Mouse (Mus musculus) intestine, embryonic 15.5 days (tissue): ENCODE measurements at regions not wholly inside any gene's neighbourhood (a gene's known extent, or its start where the extent isn't known, plus 50 kb on each side); places are given as distances from the start of the nearest gene placed in this dataset.

Experiments
- ATAC-seq: fragments of 200-750 bp; cut with Nextera tagmentation; 2 replicates; pipeline ENCODE4 v1.8.0; 2017; ENCODE audit warnings: moderate TSS enrichment, moderate library complexity
- H3K27ac ChIP-seq: fragments of 300-500 bp; sonication (generic); 2 replicates; pipeline ENCODE4 v1.5.1; 2015; ENCODE audit warnings: mild to moderate bottlenecking, inconsistent platforms
- H3K27me3 ChIP-seq: fragments of 300-500 bp; sonication (generic); replicated peaks from 2 replicates; pipeline ENCODE4 v1.6.1; 2015; ENCODE audit warnings: inconsistent platforms
- H3K36me3 ChIP-seq: fragments of 300-500 bp; sonication (generic); 2 replicates; pipeline ENCODE4 v1.6.1; 2015; ENCODE audit warnings: inconsistent platforms
- H3K4me1 ChIP-seq: fragments of 300-500 bp; sonication (generic); replicated peaks from 2 replicates; pipeline ENCODE4 v1.6.1; 2015; ENCODE audit warnings: inconsistent platforms
- H3K4me2 ChIP-seq: fragments of 300-500 bp; sonication (generic); replicated peaks from 2 replicates; pipeline ENCODE4 v1.6.1; 2015; ENCODE audit warnings: mild to moderate bottlenecking, inconsistent platforms
- H3K4me3 ChIP-seq: fragments of 300-500 bp; sonication (generic); replicated peaks from 2 replicates; pipeline ENCODE4 v1.5.1; 2015; ENCODE audit warnings: inconsistent platforms
- H3K9ac ChIP-seq: fragments of 300-500 bp; sonication (generic); 2 replicates; pipeline ENCODE4 v1.6.1; 2015; ENCODE audit warnings: inconsistent platforms
- H3K9me3 ChIP-seq: fragments of 300-500 bp; sonication (generic); 2 replicates; pipeline ENCODE4 v1.6.1; 2016; ENCODE audit warnings: inconsistent platforms
- WGBS: fragments of 180-500 bp; shearing (Covaris S2); methylation state at CpG from one replicate; pipeline ENCODE4 v1.1.7; 2015; 5-methylcytosine and 5-hydroxymethylcytosine counted together

- Histone ChIP-seq H3K4me3 (no peak overlapping the region), H3K9ac (no peak overlapping the region), H3K4me2 (no peak overlapping the region), H3K4me1 (0 out of 2 replicates have a peak, but pooled peaks cover 4% of the 10 kb centered on the region), H3K27ac (no peak overlapping the region), H3K27me3 (no peaks in the 10 kb centered on the region), H3K36me3 (no peaks in the 10 kb centered on the region), H3K9me3 (no peaks in the 10 kb centered on the region)
- no peak for ATAC-seq
- 55% methylated on average over 1 of the region's 1 CpGs for WGBS
These were observed 87.3 kb downstream of the Gm11077 start for GRCm38 (mm10) chr6:140816359-140816758.

DNA sequence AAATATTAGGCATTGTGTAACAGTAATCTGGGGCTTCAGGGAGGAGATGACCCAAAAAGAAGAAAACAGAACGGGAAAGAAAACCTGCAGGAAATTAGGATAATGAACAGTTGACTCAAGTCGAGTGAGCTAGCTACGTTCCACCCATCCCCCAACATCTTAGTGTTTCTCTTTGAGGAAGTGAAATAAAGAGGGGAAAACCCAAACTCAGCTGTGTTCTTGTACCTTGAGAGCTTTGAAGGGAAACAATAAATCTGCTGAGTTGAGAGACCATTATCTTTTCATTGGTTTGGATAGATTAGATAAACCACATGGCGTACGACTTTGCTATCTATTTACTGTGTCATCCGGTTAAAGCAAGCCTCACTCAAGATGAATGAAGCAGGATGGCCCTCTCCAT is 87.7 kb downstream of the Gm11077 start:
- Histone ChIP-seq H3K4me2 (no peak overlapping the region), H3K4me1 (0 out of 2 replicates have a peak, but pooled peaks cover 4% of the 10 kb centered on the region), H3K27ac (no peak overlapping the region), H3K27me3 (no peaks in the 10 kb centered on the region), H3K9me3 (no peaks in the 10 kb centered on the region), H3K9ac (no peak overlapping the region), H3K4me3 (no peak overlapping the region), H3K36me3 (no peaks in the 10 kb centered on the region)
- 14% methylated on average over 6 of the region's 6 CpGs for whole genome bisulfite sequencing
- ATAC-seq = no peak

GRCm38 (mm10) chr6:140819451-140819878 is 90.4 kb downstream of the Gm11077 start:
- Histone ChIP-seq H3K27me3 (no peaks in the 10 kb centered on the region), H3K9ac (no peak overlapping the region), H3K4me2 (no peak overlapping the region), H3K4me1 (0 out of 2 replicates have a peak, but pooled peaks cover 4% of the 10 kb centered on the region), H3K4me3 (no peak overlapping the region), H3K27ac (no peak overlapping the region), H3K9me3 (no peaks in the 10 kb centered on the region), H3K36me3 (no peaks in the 10 kb centered on the region)
- peak; percentile 31; the same call in 1 of the 2 replicates for ATAC-seq
- 55% methylated on average over 8 of the region's 8 CpGs for WGBS

DNA sequence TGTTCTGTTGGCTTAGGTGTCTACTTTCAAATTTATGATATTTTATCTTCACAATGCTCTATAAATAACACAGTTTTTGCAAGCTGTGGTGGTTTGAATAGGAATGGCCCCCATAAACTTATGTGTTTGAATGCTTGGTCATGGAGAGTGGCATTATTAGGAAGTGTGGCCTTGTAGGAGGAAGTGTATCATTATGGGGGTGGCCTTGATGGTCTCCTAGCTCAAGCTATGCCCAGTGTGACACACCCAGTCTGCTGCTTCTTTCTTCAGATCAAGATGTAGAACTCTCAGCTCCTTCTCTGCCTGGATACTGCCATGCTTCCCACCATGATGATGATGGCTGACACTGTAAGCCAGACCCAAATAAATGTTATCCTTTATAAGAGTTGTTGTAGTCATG is 97.4 kb downstream of the Gm11077 start:
- Histone ChIP-seq H3K9ac (no peak overlapping the region), H3K27ac (no peak overlapping the region), H3K4me3 (no peak overlapping the region), H3K4me2 (no peak overlapping the region), H3K36me3 (no peaks in the 10 kb centered on the region), H3K27me3 (no peaks in the 10 kb centered on the region), H3K4me1 (no peaks in the 10 kb centered on the region), H3K9me3 (no peaks in the 10 kb centered on the region)
- ATAC-seq = no peak

- Histone ChIP-seq H3K4me1 (no peaks in the 10 kb centered on the region), H3K4me3 (no peak overlapping the region), H3K36me3 (no peaks in the 10 kb centered on the region), H3K4me2 (no peak overlapping the region), H3K27ac (no peak overlapping the region), H3K9me3 (no peaks in the 10 kb centered on the region), H3K9ac (no peak overlapping the region), H3K27me3 (no peaks in the 10 kb centered on the region)
- ATAC-seq = no peak
These were observed 98.6 kb downstream of the Gm11077 start for GRCm38 (mm10) chr6:140827651-140828050.

GRCm38 (mm10) chr6:140843292-140843991 is 114.4 kb downstream of the Gm11077 start:
- H3K4me1 ChIP-seq = no peaks in the 10 kb centered on the region; the same call in 1 of the 2 replicates
- no peaks in the 10 kb centered on the region for H3K27me3 ChIP-seq
- WGBS = 59% methylated on average over 8 of the region's 8 CpGs
- no peak overlapping the region for H3K4me3 ChIP-seq
- no peaks in the 10 kb centered on the region for H3K9me3 ChIP-seq
- H3K36me3 ChIP-seq = no peaks in the 10 kb centered on the region
- H3K27ac ChIP-seq = no peak overlapping the region
- H3K4me2 ChIP-seq = no peak overlapping the region
- no peak overlapping the region for H3K9ac ChIP-seq
- peak; percentile 68 for ATAC-seq

DNA sequence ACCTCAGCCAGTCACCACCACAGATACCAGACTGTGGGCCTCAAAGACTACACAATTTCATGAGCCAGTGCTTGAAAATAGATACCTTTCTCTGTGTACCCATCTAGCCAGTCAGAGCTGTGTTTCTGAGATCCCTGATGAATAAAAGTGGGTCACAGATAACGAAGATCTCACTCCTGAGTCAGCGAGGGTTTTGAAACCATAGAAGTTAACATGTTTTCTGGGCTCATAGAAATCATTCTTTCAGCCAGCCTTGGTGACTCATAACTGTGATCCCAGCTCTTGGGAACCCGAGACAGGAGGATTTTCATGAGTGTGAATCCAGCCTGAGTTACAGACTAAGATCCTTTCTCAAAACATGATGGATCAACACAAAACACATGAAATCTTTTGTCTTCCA is 118.1 kb downstream of the Gm11077 start:
- no peaks in the 10 kb centered on the region for H3K9me3 ChIP-seq
- H3K27me3 ChIP-seq = no peaks in the 10 kb centered on the region
- H3K36me3 ChIP-seq = no peaks in the 10 kb centered on the region
- H3K4me2 ChIP-seq = no peak overlapping the region
- 90% methylated on average over 3 of the region's 3 CpGs for WGBS
- H3K4me3 ChIP-seq = no peak overlapping the region
- no peak for ATAC-seq
- no peak overlapping the region for H3K9ac ChIP-seq
- H3K27ac ChIP-seq = no peak overlapping the region
- H3K4me1 ChIP-seq = no peaks in the 10 kb centered on the region; the same call in 1 of the 2 replicates

- H3K36me3 ChIP-seq = no peaks in the 10 kb centered on the region
These were observed 123.3 kb downstream of the Gm11077 start for GRCm38 (mm10) chr6:140852420-140852819.

GRCm38 (mm10) chr6:140853508-140853907 is 124.4 kb downstream of the Gm11077 start:
- Histone ChIP-seq H3K36me3 (no peaks in the 10 kb centered on the region), H3K9me3 (no peaks in the 10 kb centered on the region)

More at GRCm38 (mm10) chr6:140852420-140852819, 123.3 kb downstream of the Gm11077 start:
- H3K9me3 ChIP-seq = no peaks in the 10 kb centered on the region
- H3K4me1 ChIP-seq = peaks cover 8% of the 10 kb centered on the region; the same call in 1 of the 2 replicates
- no peak overlapping the region for H3K9ac ChIP-seq
- H3K27ac ChIP-seq = no peak overlapping the region
- WGBS = 84% methylated on average over 5 of the region's 5 CpGs
- H3K4me3 ChIP-seq = no peak overlapping the region
- H3K27me3 ChIP-seq = no peaks in the 10 kb centered on the region
- no peak overlapping the region for H3K4me2 ChIP-seq
- ATAC-seq = no peak

GRCm38 (mm10) chr6:140854691-140855090 is 125.6 kb downstream of the Gm11077 start:
- WGBS = 80% methylated on average over 6 of the region's 6 CpGs
- H3K9ac ChIP-seq = no peak overlapping the region
- H3K4me1 ChIP-seq = 0 out of 2 replicates have a peak, but pooled peaks cover 8% of the 10 kb centered on the region
- no peak overlapping the region for H3K4me3 ChIP-seq
- no peaks in the 10 kb centered on the region for H3K27me3 ChIP-seq
- no peak for ATAC-seq
- no peaks in the 10 kb centered on the region for H3K36me3 ChIP-seq
- H3K27ac ChIP-seq = no peak overlapping the region
- no peaks in the 10 kb centered on the region for H3K9me3 ChIP-seq
- no peak overlapping the region for H3K4me2 ChIP-seq

More at GRCm38 (mm10) chr6:140853508-140853907, 124.4 kb downstream of the Gm11077 start:
- WGBS = 61% methylated on average over 5 of the region's 5 CpGs
- no peaks in the 10 kb centered on the region for H3K27me3 ChIP-seq
- no peak overlapping the region for H3K4me2 ChIP-seq
- H3K4me3 ChIP-seq = no peak overlapping the region
- H3K4me1 ChIP-seq = peaks cover 8% of the 10 kb centered on the region; the same call in 1 of the 2 replicates
- ATAC-seq = no peak
- H3K9ac ChIP-seq = no peak overlapping the region
- no peak overlapping the region for H3K27ac ChIP-seq

- no peaks in the 10 kb centered on the region for H3K27me3 ChIP-seq
- H3K9me3 ChIP-seq = no peaks in the 10 kb centered on the region
- H3K27ac ChIP-seq = peak overlapping the region; percentile 62
- ATAC-seq = peak; percentile 75
- peak overlapping the region; percentile 26 for H3K4me3 ChIP-seq
- H3K4me1 ChIP-seq = 0 out of 2 replicates have a peak, but pooled peaks cover 8% of the 10 kb centered on the region
- H3K9ac ChIP-seq = peak overlapping the region; percentile 23; the same call in 1 of the 2 replicates
- 14% methylated on average over 14 of the region's 14 CpGs for WGBS
- no peaks in the 10 kb centered on the region for H3K36me3 ChIP-seq
- H3K4me2 ChIP-seq = peak overlapping the region; percentile 69
These were observed 127.5 kb downstream of the Gm11077 start for GRCm38 (mm10) chr6:140856468-140857117.

GRCm38 (mm10) chr6:140857118-140857746 is 128.1 kb downstream of the Gm11077 start:
- H3K27ac ChIP-seq = peak overlapping the region; percentile 62
- 15% methylated on average over 18 of the region's 18 CpGs for WGBS
- H3K4me3 ChIP-seq = peak overlapping the region; percentile 26
- ATAC-seq = peak; percentile 59; the same call in 1 of the 2 replicates
- 0 out of 2 replicates have a peak, but pooled peaks cover 8% of the 10 kb centered on the region for H3K4me1 ChIP-seq
- H3K36me3 ChIP-seq = no peaks in the 10 kb centered on the region
- peak overlapping the region; percentile 69 for H3K4me2 ChIP-seq
- H3K27me3 ChIP-seq = no peaks in the 10 kb centered on the region
- H3K9me3 ChIP-seq = no peaks in the 10 kb centered on the region
- peak overlapping the region; percentile 23; the same call in 1 of the 2 replicates for H3K9ac ChIP-seq
